Mouse (Mus musculus) cerebellum, adult 11 months (tissue): ENCODE data around the gene Fer1l5.

ENCODE experiments used
- DNase-seq: peaks from one replicate; pipeline ENCODE4 v3.0.0; 2022

The Fer1l5 gene

GRCm38 (mm10) chr1:36371934-36372845 is at the start of gene Fer1l5:
Gene Fer1l5 (plus strand): TSS chr1:36372291.
- DNase-seq, result no peak

GRCm38 (mm10) chr1:36323076-36323475 is 49.0 kb upstream of the Fer1l5 start:
- DNase-seq, result no peak

GRCm38 (mm10) chr1:36323746-36324448 is 48.2 kb upstream of the Fer1l5 start:
- DNase-seq, result no peak

GRCm38 (mm10) chr1:36325900-36326321 is 46.2 kb upstream of the Fer1l5 start:
- no peak for DNase-seq

GRCm38 (mm10) chr1:36326815-36327214 is 45.3 kb upstream of the Fer1l5 start:
- DNase-seq, result no peak

GRCm38 (mm10) chr1:36331743-36332142 is 40.3 kb upstream of the Fer1l5 start:
- DNase-seq, result no peak

- no peak for DNase-seq
Measured at GRCm38 (mm10) chr1:36332955-36333887, 38.9 kb upstream of the Fer1l5 start.

- no peak for DNase-seq
Measured at GRCm38 (mm10) chr1:36342547-36342946, 29.5 kb upstream of the Fer1l5 start.

- DNase-seq, result no peak
Measured at GRCm38 (mm10) chr1:36352351-36352750, 19.7 kb upstream of the Fer1l5 start.

GRCm38 (mm10) chr1:36356955-36357695 is 15.0 kb upstream of the Fer1l5 start:
- DNase-seq, result no peak

GRCm38 (mm10) chr1:36367698-36368097 is 4.4 kb upstream of the Fer1l5 start:
- DNase-seq, result no peak

- DNase-seq, result no peak
Measured at GRCm38 (mm10) chr1:36368112-36368968, 3.8 kb upstream of the Fer1l5 start.

GRCm38 (mm10) chr1:36368969-36369645 is 3.0 kb upstream of the Fer1l5 start, which contains the start of gene Kansl3:
Gene Kansl3 (minus strand): TSS chr1:36369181.
- DNase-seq, result peak; percentile 83

- DNase-seq, result no peak
Measured at GRCm38 (mm10) chr1:36370918-36371317, 1.2 kb upstream of the Fer1l5 start.

- no peak for DNase-seq
Measured at GRCm38 (mm10) chr1:36378880-36379279, 6.8 kb downstream of the Fer1l5 start.

- DNase-seq, result no peak
Measured at GRCm38 (mm10) chr1:36379582-36379981, 7.5 kb downstream of the Fer1l5 start.

GRCm38 (mm10) chr1:36397041-36397440 is 24.9 kb downstream of the Fer1l5 start:
- DNase-seq, result no peak

GRCm38 (mm10) chr1:36401509-36401908 is 29.4 kb downstream of the Fer1l5 start:
- DNase-seq, result no peak

GRCm38 (mm10) chr1:36404531-36404930 is 32.4 kb downstream of the Fer1l5 start:
- no peak for DNase-seq

- DNase-seq, result no peak
Measured at GRCm38 (mm10) chr1:36429511-36429910, 57.4 kb downstream of the Fer1l5 start.
